Mouse (Mus musculus) retina, adult 2 months (tissue): ENCODE results near the gene Abtb1.

ENCODE experiments used
- DNase-seq: peaks from one replicate; pipeline ENCODE4 v3.0.0-alpha.2; 2012; ENCODE audit warnings: low read depth, low spot score

Gene Abtb1

DNA sequence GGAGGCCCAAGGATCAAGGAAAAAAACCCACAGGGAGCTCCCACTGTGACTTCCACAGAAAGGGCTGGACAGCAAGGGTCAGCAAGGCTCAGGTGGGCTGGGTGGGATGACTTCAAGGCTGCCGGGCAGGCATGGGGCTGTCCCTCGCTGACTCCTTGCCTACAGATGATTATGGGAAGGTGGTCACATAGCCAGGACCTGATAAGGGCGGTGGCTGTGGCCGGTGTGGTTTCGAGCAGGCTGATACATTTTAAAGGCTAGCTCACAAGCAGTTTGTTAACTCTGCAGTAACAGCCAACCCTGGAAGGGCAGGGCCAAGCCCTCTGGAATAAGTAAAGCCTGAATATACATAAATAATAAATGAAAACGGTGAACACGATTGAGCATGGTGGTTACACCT is 38.7 kb downstream of the Abtb1 start:
- no peak for DNase-seq

DNA sequence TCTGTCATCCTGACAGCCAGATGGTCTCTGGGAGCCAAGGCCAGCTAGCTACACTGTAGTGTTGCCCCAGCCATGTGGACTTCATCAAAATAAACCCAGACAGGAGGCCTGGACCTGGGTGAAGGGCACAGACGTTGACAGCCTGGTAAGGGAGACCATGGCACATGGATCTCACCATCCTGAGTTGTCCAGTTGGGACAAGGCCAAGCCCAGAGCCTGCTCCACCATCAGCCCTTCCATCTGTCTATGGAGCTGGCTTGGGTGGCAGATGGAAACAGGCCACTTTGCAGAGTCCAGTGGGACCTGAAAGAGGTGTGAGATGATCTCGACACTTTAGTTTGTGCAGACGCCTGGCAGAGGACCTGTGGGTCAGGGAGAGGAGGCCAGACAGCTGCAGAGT is 41.0 kb downstream of the Abtb1 start:
- no peak for DNase-seq

DNA sequence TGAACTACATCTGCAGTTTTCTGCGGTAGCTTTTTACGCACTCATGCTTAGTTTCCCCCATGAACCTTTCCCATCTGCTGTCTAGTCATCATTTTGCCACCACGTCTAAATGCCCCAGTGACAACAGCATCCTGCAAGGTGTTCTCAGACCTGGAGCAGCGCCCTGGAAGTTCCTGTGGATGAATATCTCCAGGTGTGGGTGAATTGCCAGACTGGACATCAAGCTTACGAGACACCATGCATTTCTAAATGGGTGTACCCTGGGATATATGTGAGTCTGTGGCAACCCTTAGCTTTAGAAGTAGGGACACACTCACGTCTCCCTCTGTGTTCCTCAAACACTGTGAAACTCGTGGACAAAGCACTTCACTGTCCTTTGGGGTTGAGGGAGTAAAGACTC is 41.6 kb downstream of the Abtb1 start:
- no peak for DNase-seq

DNA sequence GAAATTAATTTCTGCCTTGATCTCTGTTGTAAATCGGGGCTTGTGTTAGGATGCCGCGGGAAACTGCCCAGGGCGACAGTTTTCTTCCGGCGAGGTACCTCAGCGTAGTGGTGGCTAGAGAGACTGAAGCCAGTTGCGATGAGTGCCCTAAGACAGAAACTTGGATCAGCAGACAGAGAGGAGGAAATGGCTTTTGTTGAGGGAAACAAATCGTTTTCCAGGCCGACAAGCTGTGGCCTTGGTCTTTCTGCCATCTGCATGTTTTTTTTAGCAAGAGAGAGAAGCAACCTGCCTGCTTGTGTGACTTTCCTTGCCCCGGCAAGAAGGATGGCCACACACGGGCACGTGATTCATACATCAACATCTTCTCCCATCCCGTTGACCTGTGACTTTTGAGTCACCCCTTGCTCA is 47.2 kb downstream of the Abtb1 start:
- no peak for DNase-seq

DNA sequence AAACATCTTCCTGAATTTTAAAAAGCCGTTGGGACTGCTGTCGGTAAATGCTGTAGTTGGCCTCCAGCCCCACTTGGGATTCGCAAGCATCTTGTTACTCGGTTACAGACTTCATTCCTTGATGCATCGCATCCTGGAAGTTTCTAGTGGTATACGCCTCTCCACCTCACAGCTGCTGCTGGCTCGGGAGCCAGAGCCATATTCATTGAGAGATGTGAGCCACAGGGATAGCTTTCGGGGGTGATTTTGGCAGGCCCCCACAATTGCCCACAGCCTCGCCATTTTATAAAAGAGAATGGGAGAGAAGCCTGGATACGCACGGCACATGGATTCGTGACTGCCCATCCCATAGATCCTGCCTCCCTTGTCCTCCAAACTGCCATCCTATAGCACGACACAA is 47.9 kb downstream of the Abtb1 start:
- no peak for DNase-seq

DNA sequence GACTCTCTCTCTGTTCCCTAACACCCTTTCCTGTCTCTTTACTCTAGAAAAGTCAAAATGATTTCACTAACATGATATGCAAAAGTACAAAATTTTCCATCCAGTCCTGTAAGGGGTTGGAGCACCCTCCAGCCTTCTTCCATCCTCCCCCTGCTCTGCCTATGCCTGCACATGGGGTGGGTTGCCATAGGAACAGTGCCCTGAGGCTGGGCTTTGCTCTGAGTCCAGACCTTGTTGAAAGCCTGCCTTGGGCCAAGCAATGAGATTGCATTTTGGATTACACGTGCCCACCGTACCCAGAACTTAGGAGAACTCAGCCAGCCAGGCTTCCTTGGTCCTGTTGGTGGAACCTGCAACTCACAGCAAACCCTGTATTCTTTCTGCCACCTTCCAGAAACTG is 48.5 kb downstream of the Abtb1 start:
- DNase-seq: no peak

DNA sequence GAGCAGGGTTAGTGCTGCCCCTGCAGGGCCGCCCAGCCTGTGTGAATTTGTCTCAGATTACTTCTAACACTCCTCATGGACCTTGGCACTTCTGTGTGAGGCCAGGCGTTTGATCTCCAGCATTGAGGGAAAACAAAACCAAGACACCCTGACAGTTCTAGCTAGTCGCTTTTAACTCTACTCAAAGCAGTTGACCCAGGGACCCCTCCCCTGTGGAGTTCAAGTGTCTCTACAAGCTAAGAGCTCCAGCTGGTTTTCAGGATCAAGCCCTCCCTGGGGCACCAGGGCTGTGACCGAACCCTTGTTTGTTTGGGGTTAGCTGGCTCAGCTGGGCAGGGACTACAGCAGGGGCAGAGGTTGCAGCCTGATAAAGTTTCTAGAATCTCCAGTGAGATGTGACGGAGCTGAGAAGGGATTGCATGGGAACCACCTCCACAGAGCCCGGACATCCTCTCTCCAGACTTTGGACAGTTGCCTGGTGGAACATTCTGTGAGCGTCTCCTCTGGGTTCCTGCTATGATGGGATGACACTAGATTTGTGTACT is 49.6 kb downstream of the Abtb1 start:
- no peak for DNase-seq

DNA sequence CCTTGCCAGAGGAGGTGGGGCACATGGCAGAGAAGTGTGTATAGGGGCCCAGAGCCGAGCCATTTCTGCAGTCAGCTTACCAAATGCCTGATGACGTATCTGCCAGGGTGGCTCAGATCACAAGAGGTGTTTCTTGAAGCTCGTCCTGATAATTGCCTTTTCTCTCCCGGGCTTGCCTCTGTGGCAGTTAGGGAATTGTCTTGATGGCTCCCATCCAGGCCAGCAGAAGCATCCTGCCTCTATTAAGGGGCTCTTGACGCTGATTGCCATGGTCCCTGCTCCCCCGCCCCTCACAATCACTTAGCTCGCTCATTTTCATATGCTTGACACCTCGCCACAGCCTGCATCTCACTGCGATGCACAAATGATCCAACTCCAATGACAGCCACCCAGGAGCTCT is 50.5 kb downstream of the Abtb1 start:
- DNase-seq: no peak

DNA sequence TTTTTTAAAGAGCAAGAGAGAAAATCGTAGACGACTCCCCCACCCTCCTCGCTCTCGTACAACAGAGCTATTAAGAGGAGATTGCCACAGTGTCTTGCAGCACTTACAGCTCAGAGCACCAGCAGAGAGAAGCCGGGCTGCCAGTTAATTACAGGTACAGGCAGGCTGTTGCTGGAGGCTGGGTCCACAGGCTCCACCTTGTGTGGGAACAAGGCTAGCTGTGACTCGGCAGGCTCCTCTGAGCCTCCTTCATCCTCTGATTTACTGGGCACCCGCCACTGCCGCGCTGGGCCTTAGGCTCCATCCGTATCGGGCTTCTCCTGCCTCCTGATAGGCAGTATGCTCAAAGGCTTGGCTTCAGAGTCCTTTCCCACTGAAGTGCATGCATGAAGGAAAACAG is 53.6 kb downstream of the Abtb1 start:
- DNase-seq: no peak

DNA sequence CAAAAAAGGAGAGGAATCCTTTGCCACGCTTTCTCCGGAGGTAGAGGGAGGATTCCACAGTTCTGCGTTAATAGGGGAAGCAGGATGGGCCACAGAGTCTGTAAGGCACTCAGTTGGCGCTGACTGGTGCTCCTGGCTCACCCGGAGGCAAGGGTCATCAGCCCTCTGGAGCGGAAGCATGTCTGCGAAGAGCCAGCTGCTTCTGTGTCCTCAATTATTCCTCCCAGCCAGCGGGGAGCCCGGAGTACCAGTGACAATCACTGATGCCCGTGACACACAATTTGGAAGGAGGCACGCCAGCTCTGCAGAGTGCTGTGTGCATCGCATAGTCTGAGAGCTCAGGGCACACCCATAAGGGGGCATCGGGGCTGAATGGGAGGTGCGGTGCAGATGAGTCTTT is 54.3 kb downstream of the Abtb1 start:
- no peak for DNase-seq

DNA sequence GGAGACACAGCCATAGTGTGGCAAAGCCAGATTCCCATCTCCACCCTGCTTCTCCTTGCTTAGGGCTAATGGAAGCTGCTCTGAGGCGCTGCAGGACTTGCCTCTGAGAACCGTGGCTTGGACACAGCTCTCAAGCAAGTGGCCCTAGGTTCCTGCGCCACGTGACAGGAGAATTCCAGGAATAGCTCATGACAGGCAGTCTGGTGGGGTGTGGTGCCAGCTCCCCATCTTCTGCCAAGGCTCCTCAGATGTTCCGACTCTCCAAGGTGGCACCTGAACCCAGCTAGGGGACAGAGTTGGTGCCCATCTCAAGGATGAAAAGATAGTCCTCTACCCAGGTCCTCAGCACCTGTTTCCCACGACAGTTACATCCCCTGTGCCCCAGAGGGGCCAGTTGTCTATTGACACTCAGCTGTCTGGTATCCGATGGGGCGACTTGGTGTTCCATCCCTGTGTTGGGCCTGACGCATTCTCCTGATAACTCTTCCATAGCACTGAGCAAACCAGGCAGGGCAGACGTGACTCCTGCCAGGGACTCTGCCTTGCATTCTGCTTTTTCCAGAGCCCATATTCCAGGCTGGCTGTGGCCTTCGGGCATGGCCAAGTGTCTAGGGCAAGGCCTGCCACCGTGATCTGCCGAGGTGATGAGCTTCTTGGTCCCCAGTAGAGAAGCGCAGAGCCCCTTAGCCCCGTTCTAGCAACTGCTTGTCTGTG is 54.9 kb downstream of the Abtb1 start:
- no peak for DNase-seq
